Mouse (Mus musculus) WW6 (cell line): ENCODE measurements around the gene Col4a2.

Source experiments
- DNase-seq: peaks from one replicate; pipeline ENCODE4 v3.0.0-alpha.2; 2013; ENCODE audit warnings: low read depth, low spot score

Col4a2 gene

DNA sequence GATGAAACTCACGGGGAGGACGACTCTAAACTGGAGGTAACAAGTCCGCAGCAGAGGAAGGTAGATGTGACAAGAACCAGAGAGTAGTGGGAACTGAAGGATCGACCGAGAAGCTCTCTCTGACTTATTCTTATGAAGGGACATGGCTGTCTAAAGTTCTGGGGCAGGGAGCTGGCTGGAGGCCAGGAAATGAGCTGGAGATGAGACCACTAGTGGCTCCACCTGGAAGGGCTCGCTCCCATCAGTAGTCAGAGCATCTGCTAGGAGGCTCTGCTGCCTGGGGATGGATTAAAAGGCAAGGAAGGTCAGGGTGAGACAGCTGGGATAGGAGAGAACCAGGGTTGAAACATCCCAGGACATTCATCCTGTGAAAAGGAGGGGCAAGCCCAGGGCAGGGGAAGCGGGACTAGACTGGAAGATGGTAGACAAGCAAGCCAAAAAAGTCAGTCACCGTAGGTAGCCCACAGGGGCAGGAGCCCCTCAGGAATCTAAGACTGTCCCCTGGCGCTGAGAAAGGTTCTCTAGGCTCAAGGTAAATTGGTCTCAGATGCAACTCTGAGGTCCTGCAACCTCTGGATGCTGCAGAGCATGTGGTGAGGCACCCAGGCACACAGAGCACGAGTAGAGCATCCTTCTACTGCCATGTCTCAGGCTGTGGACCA, 16.2 kb upstream of the Col4a2 start:
- DNase-seq = no peak

DNA sequence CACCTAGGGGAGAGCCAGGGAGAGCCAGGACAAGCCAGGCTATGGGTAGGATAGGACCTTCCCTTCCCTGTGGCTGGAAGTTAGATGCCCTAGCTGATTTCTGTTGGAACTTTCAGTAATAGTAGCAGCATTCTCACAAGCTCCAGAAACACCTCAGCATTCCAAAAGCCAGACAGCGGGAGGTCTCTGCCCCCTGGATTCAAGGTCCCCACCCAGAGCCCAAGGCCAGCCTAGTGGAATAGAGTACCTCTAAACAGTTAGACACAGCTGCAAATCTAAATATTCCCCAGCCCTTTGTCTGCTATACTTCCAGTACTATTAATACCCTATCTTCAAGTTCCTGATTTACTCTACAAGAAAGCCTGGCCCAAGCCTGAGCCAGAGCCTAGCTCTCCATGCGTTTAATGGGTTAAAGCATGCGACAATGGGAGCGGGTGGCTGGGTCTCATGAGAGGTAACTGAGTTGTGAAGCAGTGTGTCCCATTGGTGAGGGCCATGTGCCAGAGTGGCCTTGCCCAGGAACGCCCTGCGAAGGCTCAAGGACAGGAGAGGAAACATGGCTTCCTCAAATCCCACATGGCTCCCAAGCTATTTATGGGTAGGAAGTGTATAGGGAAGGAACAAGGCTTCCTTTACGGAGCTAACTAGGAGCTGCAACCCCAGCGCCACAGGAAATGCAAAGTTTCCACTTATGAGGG, 15.3 kb upstream of the Col4a2 start:
- DNase-seq = no peak

DNA sequence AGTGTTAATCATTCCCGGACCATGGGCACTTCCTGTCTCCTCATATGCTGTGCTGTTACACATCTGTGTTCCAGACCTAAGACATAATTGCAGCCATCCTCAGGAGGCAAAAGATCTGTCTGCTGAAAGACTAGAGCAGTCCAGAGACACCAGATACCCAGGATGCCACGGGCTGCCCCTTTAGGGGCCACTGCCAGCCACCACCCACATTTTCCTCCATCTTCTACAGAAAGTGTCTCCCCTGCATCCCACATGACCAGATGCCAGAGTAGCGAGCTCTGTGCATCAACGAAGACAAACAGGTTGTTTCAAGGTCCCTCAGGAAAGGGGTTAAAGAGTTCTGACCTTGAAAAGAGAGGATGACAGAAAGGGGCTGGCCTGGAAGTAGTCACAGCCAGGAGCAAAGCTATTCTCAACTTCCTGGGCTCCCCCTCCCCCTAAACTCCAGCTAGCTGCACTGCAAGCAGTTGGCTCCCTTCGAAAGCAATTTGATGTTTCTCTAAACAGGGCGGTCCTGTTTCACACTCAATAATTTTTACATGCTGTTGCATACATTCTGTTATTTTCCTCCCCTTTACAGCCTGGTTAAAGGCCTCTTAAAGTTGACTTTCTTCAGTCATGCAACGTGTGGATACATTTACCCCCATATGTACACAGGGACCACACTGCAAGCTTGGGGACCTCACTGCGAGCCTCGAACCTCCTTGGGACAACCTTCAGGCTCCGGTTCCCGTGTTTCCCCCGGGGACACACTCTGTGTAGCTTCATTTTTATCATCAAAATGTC, 13.9 kb upstream of the Col4a2 start:
- no peak for DNase-seq

DNA sequence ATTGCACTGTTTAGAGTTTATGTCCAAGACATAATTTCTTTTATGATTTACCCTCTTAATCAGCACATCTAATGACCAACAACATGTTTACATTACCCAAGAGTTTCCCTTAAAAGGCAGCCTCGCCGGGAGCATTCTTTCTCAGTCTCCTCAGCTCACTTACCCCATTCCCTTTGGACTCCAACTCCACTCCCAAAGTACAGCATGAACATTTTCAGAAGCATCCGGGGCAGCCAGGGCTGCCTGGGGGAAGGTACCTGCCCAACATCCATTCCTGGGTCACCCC, 13.3 kb upstream of the Col4a2 start:
- no peak for DNase-seq

DNA sequence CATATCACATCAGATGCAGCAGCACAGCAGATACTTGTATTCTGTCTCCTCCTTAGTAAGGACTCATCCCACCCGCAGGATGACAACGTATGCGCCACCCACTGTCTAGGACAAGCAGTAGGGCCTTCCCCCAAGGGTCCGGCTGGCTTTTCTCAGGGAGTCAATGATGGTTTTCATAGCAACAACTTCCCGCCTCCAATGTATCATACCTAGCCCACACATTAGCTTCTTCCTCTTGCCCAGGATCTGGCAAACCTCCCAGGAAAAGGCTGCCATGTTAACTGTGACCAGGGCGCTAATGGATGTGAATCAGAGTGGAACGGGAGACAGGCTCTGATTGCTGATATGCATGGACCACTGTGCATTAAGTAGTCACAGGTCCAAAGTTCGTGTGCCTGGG, 12.2 kb upstream of the Col4a2 start:
- no peak for DNase-seq

DNA sequence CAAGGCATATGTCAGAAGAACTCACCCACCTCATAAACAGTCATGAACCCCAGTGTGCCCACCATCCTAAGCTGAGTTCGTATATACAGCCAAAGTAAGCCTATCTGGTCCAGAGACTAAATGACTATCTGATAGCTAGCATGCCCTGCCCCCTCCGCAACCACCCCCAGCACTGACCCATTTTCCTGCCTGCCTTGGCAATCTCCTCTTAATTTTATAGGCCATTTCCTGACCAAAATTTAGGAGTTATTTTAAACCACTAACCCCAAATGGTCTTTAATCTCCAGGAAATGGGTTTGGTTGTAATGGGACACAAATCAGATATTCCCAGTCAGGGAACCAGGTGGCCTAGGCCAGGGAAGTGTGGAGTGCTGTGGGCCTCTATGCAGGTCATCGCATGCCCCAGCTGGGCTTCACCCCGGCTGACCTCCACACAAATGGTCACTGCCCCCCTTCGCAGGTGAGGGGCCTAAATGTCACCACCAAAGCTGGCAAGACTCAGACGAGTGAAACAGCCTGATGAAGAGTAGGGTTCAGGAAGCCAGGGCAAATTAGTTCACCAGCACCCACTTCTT, 8.5 kb upstream of the Col4a2 start:
- DNase-seq = no peak

DNA sequence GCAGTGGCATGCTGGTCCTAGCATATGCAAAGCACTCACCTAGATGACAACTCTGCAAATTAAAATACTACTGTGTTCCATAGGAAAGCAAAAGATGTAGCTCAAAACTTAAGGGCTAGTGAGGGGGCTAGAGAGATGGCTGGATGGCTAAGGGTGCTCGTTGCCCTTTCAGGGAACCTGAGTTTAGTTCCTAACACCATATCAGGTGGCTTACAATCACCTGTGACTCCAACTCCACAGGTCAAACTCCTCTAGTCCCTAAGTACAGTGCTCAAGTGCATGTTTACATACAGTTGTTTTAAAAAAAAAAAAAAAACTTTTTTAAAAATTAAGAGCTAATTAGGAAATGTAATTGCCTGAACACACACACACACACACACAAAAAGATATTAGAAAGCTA, 7.1 kb upstream of the Col4a2 start:
- DNase-seq = no peak

DNA sequence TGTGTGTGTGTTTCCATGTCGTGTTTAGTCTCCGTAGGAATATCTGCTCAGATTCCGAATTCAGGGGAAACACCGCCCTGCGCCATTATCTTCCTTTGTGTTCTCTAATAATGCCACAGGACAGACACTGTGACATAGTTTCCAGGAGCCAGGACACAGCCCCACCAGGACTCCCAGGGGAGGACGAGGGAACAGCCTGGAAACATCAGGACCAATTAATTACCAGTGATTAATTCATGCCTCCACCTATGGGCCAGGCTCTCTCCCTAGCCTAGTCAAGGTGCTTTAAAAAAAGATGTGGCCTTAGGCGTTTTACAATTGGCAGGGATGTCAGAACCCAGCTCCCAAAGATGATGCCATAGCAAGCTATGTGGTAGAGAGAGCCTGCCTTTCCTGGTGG, 5.2 kb upstream of the Col4a2 start:
- DNase-seq = no peak

DNA sequence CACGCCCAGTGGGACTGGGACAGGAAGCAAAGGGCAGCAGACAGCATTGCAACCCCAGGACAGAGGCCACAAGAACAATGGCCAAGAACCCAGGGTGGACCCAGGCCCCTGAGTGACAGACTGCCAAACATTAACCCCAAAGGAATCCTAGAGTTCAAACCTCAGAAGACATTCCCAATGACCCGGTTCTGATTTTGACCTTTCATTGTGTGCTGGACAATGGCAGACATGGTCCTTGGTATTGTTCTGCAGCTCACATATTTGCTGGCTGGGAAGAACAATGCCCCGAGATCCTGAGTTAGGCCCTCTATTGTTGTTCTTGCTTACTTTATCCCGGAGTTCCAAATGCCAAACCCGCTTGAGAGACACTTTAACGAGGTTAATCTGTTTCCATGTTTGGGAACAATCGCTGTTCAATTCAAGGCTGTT, 4.0 kb upstream of the Col4a2 start:
- no peak for DNase-seq

DNA sequence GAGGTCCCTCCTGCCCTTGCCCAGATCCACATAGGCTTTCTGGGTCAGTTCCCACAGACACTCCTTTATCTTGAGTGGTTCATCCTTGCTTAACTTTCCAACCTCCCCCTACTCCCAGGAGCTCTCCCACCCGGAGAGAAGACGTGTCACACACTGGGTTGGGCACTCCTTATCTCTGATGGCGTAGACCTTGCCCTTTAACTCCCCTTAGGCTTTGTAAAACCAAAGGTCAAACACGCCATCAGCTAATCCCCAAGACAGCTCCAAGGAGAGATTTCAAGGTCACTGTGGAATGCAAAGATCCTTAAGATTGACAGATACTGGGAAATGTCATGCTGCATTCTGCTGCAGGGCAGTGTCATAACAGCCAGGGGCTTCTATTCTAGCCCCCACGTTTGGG, 3.4 kb upstream of the Col4a2 start:
- DNase-seq = no peak

DNA sequence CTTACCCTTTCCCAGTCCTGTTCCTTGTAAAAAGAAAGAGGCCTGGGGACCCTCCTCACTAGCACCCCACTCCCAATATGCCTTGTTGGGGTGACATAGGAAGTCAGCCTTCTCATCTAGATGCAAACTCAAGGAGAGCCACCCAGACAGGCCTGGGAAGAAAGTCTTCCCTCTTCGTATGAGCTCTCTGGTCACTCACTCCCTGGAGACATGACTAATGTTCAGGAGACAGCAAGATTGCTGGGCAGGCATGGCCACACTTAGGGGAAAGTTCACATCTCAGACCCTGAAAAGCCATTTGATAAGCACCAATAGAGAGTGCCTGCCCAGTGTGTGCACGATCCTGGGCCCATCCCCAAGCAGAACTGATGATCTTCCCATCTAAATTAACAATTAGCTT, 2.6 kb upstream of the Col4a2 start:
- no peak for DNase-seq

DNA sequence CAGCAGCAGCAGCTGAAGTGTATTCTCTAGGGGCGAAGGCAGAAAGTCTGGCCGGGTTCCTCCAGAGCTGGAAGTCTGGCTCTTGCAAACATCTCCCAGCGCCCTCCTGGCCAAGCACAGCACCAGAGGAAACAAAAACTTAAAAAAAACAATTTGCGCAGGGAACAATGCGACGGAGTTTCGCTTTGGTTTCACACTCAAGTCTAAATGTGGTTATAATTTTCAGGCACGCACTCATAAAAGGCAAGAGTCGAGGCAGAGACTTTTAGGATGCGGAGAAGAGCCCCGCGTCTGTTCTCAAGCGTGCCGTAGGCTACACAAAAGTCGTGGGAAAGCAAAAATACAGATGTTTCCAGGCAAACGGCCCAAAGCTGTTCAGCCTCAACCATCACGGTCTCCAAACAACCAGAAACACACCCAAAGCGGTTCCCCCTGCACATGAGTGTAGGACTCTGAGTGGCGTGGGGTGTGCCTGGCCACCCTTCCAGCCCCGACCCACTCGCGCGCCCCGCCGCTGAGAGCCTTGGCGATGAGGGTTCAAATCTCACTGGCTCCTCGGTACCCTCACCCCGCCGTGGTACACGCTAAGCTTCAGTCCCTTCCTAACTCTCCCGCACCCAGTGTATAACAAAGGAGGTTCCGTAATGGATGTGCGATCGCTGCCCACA, 790 bp upstream of the Col4a2 start:
- DNase-seq = no peak

DNA sequence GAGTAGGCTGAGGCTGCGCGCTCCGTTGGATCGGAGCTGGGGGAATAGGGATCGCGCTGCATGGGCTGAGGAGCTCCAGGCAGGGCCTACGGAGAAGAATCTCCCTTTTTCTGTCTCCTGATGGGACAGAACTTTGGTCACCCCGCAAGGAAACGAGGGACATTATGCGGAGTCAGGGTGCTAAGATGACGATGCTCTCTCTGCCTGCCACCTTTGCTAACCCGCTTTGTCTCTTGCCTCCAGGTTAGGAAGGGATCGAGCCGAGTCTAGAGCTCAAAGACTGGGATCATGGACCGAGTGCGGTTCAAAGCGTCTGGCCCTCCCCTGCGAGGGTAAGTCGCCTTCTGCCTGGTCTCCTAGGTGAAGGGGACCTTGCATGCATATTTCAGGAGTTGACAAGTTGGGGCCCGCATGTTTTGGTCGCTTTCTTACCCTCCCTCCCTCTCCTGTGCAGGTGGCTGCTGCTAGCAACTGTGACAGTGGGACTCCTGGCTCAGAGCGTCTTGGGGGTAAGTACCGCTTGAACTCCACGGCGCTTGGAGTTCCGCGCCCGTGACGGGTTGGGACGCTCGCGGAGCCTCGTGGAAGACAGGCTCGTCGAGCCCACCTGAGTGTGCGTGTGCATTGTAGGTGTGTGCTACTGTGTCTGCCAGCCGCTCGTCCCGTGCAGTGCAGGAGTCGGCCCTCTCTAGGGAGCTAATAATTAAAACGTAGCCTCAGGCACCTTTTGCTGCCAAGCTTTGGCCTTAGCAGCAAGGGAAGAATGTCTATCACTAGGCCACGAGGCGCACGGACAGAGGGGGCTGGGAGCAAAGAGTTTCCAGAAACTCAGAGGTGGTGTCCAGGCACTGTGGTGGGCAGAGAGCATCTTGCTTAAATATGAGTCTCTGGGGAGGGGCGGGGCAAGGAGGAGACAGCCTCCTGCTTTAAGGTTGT, 839 bp downstream of the Col4a2 start:
- DNase-seq = peak; percentile 28

DNA sequence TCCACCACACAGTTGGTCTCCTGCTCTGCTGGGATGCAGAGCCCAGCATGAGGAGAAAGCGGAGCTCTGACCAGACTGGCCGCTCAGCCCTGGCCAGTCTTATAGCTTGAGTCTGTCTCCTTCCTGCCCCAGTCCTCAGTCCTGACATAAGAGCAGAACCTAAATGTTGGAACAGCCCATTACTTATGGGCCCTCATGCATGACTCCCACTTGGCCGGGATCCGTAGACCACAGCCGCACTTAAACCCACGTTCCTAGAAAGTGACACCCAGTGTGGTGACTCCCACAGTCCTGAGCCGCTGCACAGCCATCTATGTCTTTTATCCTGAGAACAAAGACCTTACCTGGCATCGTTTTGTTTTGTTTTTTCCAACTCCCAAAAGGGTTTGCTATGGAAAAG, 2.0 kb downstream of the Col4a2 start:
- no peak for DNase-seq

DNA sequence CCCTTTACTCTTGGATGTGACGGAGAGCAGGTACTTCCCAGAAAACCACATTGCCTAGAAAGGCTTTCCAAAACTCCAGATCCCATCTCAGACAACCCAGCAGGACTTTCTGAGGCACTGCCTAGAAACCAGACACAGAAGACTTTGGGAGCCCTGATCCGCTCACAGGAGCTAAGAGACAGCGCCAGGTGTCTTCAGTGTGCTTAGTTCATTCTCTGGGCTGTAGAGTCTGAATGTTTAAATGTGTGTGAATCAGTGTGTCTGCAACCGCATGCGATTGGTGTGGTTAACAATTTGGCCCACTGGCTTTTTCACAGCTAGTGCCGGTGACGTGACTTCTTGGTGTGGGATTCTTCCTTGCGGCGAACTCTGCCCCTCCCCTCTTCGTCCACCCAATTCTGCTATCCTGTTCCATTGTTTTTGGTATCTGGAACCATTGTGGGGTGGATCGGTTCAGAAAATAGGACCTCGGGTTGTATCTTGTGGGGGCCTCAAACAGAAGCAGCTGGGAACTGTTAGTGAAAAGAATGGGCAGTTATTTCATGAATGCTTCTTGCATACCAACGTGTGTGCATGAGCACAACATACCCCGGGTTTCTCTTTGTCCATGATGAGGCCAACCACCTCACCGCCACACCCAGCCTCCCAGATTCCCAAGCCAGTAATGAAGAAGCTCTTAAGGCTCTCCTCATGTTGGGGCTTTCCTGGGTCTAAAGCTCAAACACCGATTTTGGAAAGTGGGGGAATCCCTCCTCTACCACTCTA, 2.8 kb downstream of the Col4a2 start:
- no peak for DNase-seq

DNA sequence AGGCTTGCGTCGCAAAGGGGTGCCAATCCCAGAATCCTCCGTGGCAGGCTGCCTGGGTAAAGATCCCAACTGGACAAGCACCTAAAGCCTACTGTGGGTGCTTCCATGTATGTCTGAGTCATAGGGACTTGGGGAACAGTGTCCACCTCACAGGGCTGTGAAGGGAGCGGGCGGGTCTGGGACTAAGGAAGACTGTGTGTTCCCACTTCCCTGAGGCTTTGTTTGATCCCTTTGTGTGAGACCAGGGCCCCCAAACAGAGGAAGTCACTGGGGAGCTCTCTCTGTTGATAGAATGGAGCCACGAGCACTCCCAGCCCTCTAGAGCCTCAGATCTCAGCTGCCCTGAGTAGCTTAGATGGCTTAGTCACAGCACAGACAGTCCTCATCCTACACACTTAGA, 3.5 kb downstream of the Col4a2 start:
- no peak for DNase-seq

DNA sequence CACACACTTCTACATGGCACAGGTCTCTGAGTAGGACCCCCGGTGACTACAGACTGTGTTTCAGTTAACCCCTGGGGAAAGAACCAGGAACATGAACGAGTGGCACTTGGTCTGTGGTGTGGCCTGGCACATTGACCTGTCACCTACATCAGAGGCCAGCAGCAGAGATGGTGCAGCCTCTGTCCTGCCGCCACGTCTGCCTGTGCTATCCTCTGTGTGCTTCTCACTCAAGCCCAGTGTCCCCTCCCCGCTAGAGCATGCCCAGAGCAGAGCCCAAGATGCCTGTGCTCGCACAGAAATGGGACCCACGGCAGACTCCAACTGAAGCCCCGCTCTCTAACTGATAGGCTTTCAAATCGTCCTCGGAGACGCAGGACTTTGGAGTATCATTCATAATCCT, 6.8 kb downstream of the Col4a2 start:
- no peak for DNase-seq

DNA sequence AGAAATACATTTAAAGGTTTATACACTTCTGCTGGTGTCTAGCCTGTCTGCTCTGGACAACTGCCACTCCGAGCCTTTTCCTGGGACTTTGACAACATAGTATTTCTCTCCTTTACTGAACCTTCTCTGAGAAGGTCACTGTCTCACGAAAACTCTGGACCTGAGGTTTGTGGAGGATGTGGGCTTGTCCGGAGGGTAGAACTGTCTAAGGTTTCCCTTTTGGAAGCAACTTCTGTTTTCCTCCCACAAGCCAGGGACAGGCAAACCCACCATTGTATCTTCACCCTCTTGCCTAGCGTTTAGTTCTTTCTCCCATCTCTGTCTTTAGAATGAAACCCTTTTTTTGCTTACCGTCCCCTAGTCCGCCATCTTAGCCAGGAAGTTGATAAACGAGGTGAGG, 9.2 kb downstream of the Col4a2 start:
- no peak for DNase-seq

DNA sequence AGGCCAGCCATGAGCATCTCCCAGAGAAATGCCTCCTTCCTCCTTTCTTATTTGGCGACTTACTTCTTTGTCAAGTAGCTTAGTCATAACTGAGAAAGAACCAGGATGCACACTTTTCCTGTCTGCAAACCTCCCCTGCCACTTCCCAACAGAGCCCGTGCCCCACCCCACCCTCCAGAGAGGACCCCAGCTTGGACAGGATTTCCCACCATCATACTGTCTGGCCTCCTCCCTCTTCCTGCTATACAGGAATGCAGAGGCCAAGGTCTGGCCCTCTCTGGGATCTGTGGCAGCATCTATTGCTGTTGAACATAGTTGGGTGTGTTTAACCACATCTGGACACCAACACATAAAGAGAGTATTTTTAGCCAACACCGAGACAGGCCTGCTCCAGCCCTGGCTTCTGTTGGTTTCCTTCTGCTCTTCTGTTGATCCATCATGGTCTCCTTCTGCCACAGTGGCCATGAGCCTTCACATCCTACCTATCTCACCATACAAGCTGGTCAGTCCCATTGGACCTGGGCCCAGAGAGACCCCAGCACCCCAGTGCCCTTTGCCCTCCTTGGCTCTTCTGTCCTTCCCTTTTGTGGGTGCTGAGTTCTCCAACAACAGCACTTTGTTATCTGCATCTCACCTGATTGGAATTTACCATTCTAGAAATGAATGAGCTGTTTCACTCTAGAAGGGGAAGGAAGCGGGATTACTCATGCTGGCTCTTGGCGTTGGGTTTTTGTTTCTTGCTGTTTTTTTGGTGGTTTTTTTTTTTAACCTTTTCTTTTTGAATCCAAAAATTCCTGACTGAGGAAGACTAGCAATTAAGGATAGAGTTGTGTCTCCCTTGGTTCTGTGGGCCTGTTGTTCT, 10.3 kb downstream of the Col4a2 start:
- no peak for DNase-seq
